ENCODE assay signal across 8 mouse cellular contexts in genomic region chr5:138997936-138998580, GRCm38 (mm10). TPM values are rescaled to one million over a fixed set of nuclear protein-coding genes. Genes with fewer than 3 reads are reported as not detected.
DNase-seq lines count a peak whose midpoint lies in the region; TF ChIP-seq lines count a peak whose summit lies in the region.

No protein-coding gene starts in this region.

- 6% methylated on average over 30 of the region's 30 CpGs for WGBS in cerebellum, adult 2 months
- whole genome bisulfite sequencing in kidney, adult 2 months, result 3% methylated on average over 30 of the region's 30 CpGs
- 2% methylated on average over 30 of the region's 30 CpGs for WGBS in lung, adult 2 months
- 2% methylated on average over 30 of the region's 30 CpGs for WGBS in olfactory bulb, adult 2 months

- TF ChIP-seq POLR2A in cerebellum, adult 2 months (IDR thresholded peaks at IDR 0.05; ENCODE audit: borderline replicate concordance, insufficient read depth, low read length), result no peak
- TF ChIP-seq POLR2A in bone marrow macrophage, adult 2 months (IDR thresholded peaks at IDR 0.05; ENCODE audit: borderline replicate concordance, low read depth, low read length), result no peak
- TF ChIP-seq POLR2A in kidney, adult 2 months (IDR thresholded peaks at IDR 0.05; ENCODE audit: low read depth, low read length), result no peak
- TF ChIP-seq POLR2A in lung, adult 2 months (IDR thresholded peaks at IDR 0.05; ENCODE audit: borderline replicate concordance, extremely low read depth, low read depth, low read length), result no peak
- TF ChIP-seq POLR2A in olfactory bulb, adult 2 months (IDR thresholded peaks at IDR 0.05; ENCODE audit: insufficient read depth, low read depth, low read length), result no peak

- peak in 1 of 2 experiments; percentile 29 for DNase-seq in cerebellum, adult 2 months
- no peak for DNase-seq in cerebellum, adult 11 months
- DNase-seq in heart, adult 9 months (ENCODE audit: low spot score in 2 of 2), result peak; percentile 73 to 82
- peak; percentile 66 for DNase-seq in kidney, adult 2 months
- DNase-seq in lung, adult 2 months, result peak; percentile 51
- no peak for DNase-seq in urinary bladder, adult 18-20 months (ENCODE audit: low spot score in 2 of 2)

- no peak overlapping the region for H3K27ac ChIP-seq in cerebellum, adult 2 months (ENCODE audit: insufficient read depth, low read length)
- no peak overlapping the region for H3K27ac ChIP-seq in bone marrow macrophage, adult 2 months (ENCODE audit: insufficient read depth, low read depth, low read length)
- H3K27ac ChIP-seq in kidney, adult 2 months (ENCODE audit: insufficient read depth, low read depth, low read length), result no peak overlapping the region
- peak overlapping the region; percentile 74; the same call in 1 of the 2 replicates for H3K27ac ChIP-seq in olfactory bulb, adult 2 months (ENCODE audit: insufficient read depth, low read depth, low read length)

- H3K27me3 ChIP-seq in cerebellum, adult 2 months (ENCODE audit: control insufficient read depth, insufficient read depth, low read length), result peaks cover under 1% of the 10 kb centered on the region; the same call in 1 of the 2 replicates
- H3K27me3 ChIP-seq in kidney, adult 2 months (replicated peaks; ENCODE audit: control insufficient read depth, insufficient read depth, low read length), result no peaks in the 10 kb centered on the region

- H3K4me1 ChIP-seq in cerebellum, adult 2 months (ENCODE audit: control insufficient read depth, insufficient read depth, low read length), result peaks cover 10% of the 10 kb centered on the region; the same call in 1 of the 2 replicates
- H3K4me1 ChIP-seq in bone marrow macrophage, adult 2 months (ENCODE audit: control insufficient read depth, insufficient read depth, low read length), result peaks cover 19% of the 10 kb centered on the region
- H3K4me1 ChIP-seq in kidney, adult 2 months (ENCODE audit: control insufficient read depth, insufficient read depth, low read length), result peaks cover 14% of the 10 kb centered on the region
- peaks cover 18% of the 10 kb centered on the region for H3K4me1 ChIP-seq in lung, adult 2 months (ENCODE audit: control insufficient read depth, insufficient read depth, low read length)
- peaks cover 39% of the 10 kb centered on the region for H3K4me1 ChIP-seq in olfactory bulb, adult 2 months (ENCODE audit: control insufficient read depth, insufficient read depth, low read length)

- peak overlapping the region; percentile 6 for H3K4me3 ChIP-seq in cerebellum, adult 2 months (replicated peaks; ENCODE audit: insufficient read depth, low read depth, low read length)
- H3K4me3 ChIP-seq in bone marrow macrophage, adult 2 months (ENCODE audit: insufficient read depth, low read length), result peak overlapping the region; percentile 61
- peak overlapping the region; percentile 27 for H3K4me3 ChIP-seq in kidney, adult 2 months (ENCODE audit: insufficient read depth, low read depth, low read length)
- peak overlapping the region; percentile 46 for H3K4me3 ChIP-seq in lung, adult 2 months (replicated peaks; ENCODE audit: extremely low read depth, low read depth, low read length)
- H3K4me3 ChIP-seq in olfactory bulb, adult 2 months (ENCODE audit: insufficient read depth, low read depth, low read length), result peak overlapping the region; percentile 48

- H3K36me3 ChIP-seq in kidney, adult 2 months (ENCODE audit: control insufficient read depth, insufficient read depth, low read length), result no peaks in the 10 kb centered on the region

- TF ChIP-seq CTCF in cerebellum, adult 2 months (IDR thresholded peaks at IDR 0.05; ENCODE audit: borderline replicate concordance, insufficient read depth, low read depth, low read length), result no peak
- TF ChIP-seq CTCF in bone marrow macrophage, adult 2 months (IDR thresholded peaks at IDR 0.05; ENCODE audit: low read depth, low read length), result no peak
- TF ChIP-seq CTCF in kidney, adult 2 months (conservative IDR thresholded peaks at IDR 0.05; ENCODE audit: insufficient read depth, insufficient read length, low read depth, low read length), result no peak
- TF ChIP-seq CTCF in lung, adult 2 months (IDR thresholded peaks at IDR 0.05; ENCODE audit: insufficient read depth, low read length), result no peak
- TF ChIP-seq CTCF in olfactory bulb, adult 2 months (IDR thresholded peaks at IDR 0.05; ENCODE audit: insufficient read depth, low read depth, low read length), result no peak

RNA-seq across cellular contexts. Expression of gene Pdgfa, which starts 0.9 kb away (rescaled TPM):
- 23.0 and 35.3 TPM in 2 replicates for polyA plus RNA-seq in cerebellum, adult 2 months (2012; rRNA removed)
- polyA plus RNA-seq in bone marrow macrophage, adult 2 months (2012; ENCODE audit: insufficient read depth, insufficient read length, missing spikeins), result 15.6 and 15.8 TPM in 2 replicates
- 12.0 and 14.1 TPM in 2 replicates for polyA plus RNA-seq in kidney, adult 2 months (2012; rRNA removed)
- 91.5 and 105 TPM in 2 replicates for polyA plus RNA-seq in lung, adult 2 months (2012; rRNA removed)
- polyA plus RNA-seq in olfactory bulb, adult 2 months (2012; ENCODE audit: insufficient read depth, insufficient read length, low replicate concordance, missing spikeins), result not detected in 2 replicates

Comparison
In these comparisons a context has a peak if more than half of its experiments do, and no peak if none do; other contexts are left out.
1. DNase-seq: peak in heart, adult 9 months (2 of 2), kidney, adult 2 months (single experiment) and lung, adult 2 months (single experiment); none in cerebellum, adult 11 months (single experiment) and urinary bladder, adult 18-20 months (0 of 2).
2. H3K4me3 ChIP-seq: peak in every context shown above with its lines; median percentile 61 in bone marrow macrophage, adult 2 months; 48 in olfactory bulb, adult 2 months; 46 in lung, adult 2 months; 27 in kidney, adult 2 months; 6 in cerebellum, adult 2 months.
3. RNA of gene Pdgfa, which starts 0.9 kb away (polyA plus RNA-seq): 91.5 to 105 TPM in lung, adult 2 months, 23.0 to 35.3 TPM in cerebellum, adult 2 months, 15.6 to 15.8 TPM in bone marrow macrophage, adult 2 months and 12.0 to 14.1 TPM in kidney, adult 2 months; not detected in olfactory bulb, adult 2 months; every median in the first group is over 10 times any median in the second.